Mouse (Mus musculus) embryonic fibroblast, embryonic 13.5 days (primary cell): Measurements from ENCODE around the gene Csnk1g2.
A peak's percentile ranks its signal among the peaks of the same experiment; 100 is the strongest.

ENCODE experiments used
- CTCF ChIP-seq: IDR thresholded peaks from 2 replicates; pipeline ENCODE4 v1.5.1; 2011; ENCODE audit warnings: mild to moderate bottlenecking, control low read depth, low read length, moderate library complexity, borderline replicate concordance; ENCODE audit not compliant: insufficient read depth
- POLR2A ChIP-seq: IDR thresholded peaks from 2 replicates; pipeline ENCODE4 v1.6.1; 2011; ENCODE audit warnings: low read depth, mild to moderate bottlenecking, control low read depth, low read length, moderate library complexity

DNA sequence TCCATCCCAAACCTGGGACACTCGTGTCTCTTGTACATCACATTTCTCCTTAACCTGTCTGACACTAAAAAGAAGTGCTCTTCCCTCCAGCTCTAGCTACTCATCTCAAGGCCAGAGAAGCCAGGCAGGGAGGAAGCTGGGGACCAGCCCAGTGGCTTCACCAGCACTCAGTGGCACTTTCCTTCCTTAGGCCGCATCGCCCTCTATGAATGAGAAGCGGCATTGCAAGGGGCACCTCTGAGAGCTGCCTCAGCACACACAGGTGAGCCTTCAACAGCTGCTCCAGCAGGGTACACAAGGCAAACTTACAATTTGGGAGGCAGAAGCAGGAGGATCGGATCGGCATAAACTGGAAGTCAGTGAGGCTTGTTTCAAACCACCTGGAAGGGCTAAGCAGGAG is 61.6 kb downstream of the Csnk1g2 start:
- no peak for TF ChIP-seq POLR2A
- peak; percentile 58; the same call in 1 of the 2 replicates for TF ChIP-seq CTCF
